Mouse (Mus musculus) c-Kit-positive CD71-negative TER-119-negative erythroid progenitor cells, embryonic 14.5 days (primary cell): Measurements from ENCODE around the gene Ddit4.
"Not testable (repeated sequence)": the region's sequence is repeated elsewhere in the genome, so short reads cannot be mapped to it uniquely, and the experiment has no call there.

Experiments used
- DNase-seq: peaks from one replicate; pipeline ENCODE4 v3.0.0-alpha.2; 2013; ENCODE audit warnings: low read depth

Gene Ddit4

GRCm38 (mm10) chr10:59951211-59952151 is at the start of gene Ddit4:
TSS of gene Ddit4 (minus strand) at chr10:59951834.
- peak; percentile 97 for DNase-seq

DNA sequence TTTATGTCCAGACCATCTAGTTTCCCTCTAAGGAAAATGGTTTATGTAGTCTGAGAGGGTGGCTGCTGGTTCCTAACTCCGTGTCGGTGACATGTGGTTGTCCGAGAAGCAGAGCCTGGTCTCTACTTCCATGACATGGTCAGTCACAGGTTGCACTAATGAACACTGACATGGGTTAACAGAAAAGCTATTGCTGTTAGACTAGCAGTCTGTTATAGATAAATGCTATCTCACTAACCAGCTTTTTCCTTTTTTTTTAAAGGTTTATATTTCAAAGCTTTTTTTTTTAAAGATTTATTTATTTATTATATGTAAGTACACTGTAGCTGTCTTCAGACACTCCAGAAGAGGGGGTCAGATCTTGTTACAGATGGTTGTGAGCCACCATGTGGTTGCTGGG is 47.4 kb upstream of the Ddit4 start:
- DNase-seq = no peak

DNA sequence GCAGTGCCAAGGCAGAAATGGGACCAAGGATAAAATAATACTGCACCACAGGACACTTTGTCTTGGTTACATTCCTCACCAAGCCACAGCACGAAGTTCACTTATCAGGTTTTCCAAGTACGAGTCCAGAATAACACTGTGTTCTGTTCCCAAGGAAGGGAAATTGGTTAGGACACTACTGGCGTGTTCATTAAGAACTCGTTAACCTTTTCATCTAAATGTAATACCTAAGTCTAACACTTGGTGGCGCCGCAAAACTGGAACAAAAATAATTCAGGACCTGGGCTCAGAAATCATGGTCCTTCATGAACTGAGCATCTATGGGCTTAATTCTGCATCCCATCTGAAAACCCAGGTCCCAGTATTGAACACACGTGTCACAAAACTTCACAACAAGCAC is 46.0 kb upstream of the Ddit4 start:
- DNase-seq = peak; percentile 83

DNA sequence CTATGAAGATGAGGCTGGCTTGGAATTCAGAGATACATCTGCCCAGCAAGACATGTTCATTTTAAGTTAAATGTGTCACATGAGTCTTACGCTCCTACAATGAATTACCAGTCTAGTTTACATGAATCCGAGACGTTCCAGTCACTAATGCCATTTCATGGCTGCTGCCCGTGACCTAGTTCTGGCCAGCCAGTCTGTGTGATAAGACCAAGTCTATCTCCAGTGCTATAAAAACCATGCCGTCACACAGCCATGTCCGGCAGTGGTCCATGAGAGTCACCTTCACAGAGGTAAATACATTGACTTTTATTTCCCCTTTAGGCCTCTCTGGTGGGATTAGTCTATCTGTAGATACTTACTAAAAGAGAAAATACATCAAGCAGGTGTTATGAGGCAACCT is 44.3 kb upstream of the Ddit4 start:
- DNase-seq = no peak

DNA sequence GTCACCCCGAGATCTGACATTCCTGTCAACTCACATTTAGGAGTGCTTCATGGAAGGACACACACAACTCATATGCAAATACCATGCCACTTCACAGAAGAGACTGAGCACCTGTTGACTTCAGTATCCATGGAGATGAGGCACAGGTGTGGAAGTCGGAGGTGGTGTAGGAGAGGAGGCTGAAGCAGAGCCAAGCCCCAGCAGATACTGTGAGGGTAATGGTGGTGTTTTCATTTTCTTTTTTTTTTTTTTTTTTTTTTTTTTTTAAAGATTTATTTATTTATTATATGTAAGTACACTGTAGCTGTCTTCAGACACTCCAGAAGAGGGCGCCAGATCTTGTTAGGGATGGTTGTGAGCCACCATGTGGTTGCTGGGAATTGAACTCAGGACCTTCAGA is 42.2 kb upstream of the Ddit4 start:
- not testable (repeated sequence) for DNase-seq

- no peak for DNase-seq
Measured at GRCm38 (mm10) chr10:59992024-59992423, 40.4 kb upstream of the Ddit4 start.

- no peak for DNase-seq
Measured at GRCm38 (mm10) chr10:59991262-59991880, 39.7 kb upstream of the Ddit4 start.

DNA sequence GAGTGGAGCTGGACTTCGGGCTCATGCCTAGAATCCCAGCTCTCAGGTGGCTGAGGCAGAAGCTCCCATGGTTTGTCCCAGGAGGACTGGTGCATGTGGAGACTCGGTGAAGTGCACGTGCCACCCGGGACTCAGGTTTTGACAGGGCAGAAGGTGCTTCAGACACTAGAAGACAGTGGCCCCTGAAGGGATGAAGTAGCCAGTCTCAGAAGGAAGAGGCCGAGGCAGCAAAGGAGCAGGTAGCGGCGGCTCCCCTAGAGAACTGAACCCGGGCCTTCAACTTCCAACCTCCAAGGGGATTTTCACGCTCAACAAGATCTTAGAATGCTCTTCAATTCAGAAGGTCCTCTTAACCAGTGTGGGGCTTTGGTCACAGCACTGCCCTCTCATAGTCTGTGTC is 38.8 kb upstream of the Ddit4 start:
- DNase-seq = no peak

GRCm38 (mm10) chr10:59988036-59988435 is 36.4 kb upstream of the Ddit4 start:
- no peak for DNase-seq

- no peak for DNase-seq
Measured at GRCm38 (mm10) chr10:59982379-59982873, 30.8 kb upstream of the Ddit4 start.

- no peak for DNase-seq
Measured at GRCm38 (mm10) chr10:59981792-59982191, 30.2 kb upstream of the Ddit4 start.

DNA sequence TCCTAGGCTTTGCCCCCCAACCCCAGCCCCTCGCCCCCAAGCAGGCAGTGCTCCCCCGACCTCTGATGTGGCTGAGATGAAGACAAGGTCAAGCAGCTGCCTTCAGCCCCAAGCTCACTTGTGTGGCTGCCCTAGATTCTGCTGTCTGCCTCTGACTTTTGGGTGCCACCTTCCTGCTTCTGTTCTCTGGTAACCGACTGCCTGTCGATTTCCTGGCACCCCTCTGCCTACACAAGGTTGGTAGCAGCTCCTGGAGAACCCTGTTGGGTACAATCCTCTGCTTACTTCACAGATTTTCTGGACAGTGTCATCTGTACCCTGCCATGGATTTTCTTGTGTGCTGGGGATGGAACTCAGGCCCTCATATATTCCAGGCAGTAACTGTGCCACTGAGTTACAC is 29.7 kb upstream of the Ddit4 start:
- DNase-seq = no peak

GRCm38 (mm10) chr10:59980815-59981244 is 29.2 kb upstream of the Ddit4 start:
- DNase-seq = peak; percentile 48

- no peak for DNase-seq
Measured at GRCm38 (mm10) chr10:59978873-59979743, 27.5 kb upstream of the Ddit4 start.

DNA sequence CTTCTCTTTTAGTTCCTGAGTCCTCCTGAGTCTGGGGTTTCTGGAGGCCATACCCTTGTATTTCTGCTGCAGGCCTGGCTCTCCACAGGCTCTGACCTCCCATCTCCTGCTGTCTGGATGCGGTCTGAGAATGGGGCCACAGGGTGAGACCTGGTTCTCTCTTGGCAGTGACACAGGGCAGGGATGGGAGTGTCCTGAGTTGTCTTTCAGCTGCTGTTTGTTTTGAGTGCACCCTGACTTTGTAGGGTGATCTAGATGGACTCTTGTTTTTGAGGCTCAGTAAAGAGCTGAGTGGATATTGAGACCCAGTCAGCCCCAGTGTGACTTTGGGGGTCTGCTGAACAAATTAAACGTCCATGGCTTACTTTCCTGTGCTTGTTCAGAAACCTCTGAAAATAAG is 26.8 kb upstream of the Ddit4 start:
- no peak for DNase-seq

DNA sequence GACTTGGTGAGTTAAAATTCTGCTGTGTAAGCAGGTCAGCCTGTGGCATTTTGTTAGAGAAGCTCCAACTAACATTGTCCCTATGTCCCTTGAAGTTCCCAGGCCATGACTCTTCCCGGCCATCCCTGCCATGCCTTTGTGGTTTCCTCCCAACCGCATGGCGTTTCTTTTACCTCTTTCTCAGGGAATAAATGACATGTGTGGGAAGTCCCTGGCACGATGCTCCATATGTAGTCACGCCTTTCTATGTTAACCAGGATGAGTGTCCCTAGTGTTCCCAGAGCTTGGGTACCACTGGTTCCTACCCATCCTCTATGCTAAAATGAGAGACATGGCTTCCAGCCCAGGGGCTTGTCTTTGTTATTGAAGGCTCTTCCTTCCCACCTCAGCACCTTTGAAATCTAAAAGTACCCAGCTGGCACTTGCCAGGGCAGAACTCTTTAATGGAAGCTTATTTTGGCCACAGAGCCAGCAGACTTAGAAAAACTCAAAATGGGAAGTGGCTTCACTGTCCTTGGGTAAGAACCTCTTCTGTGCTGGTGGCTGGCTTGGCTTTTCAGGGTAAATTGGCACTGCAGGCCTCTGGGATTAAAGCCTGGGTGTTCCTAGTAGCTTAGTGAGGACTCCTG is 26.2 kb upstream of the Ddit4 start:
- no peak for DNase-seq

DNA sequence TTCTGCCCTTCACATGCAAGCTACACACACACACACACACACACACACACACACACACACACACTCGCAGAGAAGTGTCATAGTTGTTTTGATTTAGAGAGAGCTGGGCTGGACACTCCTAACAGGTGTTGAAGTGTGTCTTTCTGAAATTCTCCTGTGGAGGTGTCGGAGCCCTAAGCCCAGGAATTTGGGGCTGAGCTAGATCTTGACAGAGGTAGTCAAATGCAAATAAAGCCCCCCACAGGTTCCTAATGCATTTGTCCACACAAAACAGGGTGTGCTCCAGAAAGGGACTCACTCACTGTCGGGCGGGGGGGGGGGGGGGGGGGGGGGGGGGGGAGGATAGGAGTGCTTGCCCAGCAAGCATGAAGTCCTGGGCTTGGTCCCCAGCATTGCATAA is 25.5 kb upstream of the Ddit4 start:
- DNase-seq = no peak

GRCm38 (mm10) chr10:59974786-59975185 is 23.2 kb upstream of the Ddit4 start:
- DNase-seq = no peak

- no peak for DNase-seq
Measured at GRCm38 (mm10) chr10:59974191-59974664, 22.6 kb upstream of the Ddit4 start.

DNA sequence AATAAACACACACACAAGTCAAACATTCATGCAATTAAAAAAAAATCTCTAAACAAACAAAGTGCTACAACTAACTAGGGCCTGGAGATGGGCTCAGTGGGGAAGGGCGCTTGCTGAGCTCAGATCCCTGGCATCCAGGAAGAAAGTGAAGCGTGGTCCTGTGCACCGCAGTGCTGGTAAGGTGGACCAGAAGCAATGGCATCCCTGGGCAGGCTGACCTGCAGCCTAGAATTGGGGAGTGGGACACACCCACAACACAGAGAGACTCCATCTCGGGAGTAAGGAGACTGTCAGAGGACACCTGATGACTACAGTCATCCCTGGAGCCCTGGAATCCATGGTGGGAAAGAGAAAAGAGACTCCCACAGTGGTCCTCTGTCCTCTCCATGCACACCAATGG is 21.8 kb upstream of the Ddit4 start:
- no peak for DNase-seq

DNA sequence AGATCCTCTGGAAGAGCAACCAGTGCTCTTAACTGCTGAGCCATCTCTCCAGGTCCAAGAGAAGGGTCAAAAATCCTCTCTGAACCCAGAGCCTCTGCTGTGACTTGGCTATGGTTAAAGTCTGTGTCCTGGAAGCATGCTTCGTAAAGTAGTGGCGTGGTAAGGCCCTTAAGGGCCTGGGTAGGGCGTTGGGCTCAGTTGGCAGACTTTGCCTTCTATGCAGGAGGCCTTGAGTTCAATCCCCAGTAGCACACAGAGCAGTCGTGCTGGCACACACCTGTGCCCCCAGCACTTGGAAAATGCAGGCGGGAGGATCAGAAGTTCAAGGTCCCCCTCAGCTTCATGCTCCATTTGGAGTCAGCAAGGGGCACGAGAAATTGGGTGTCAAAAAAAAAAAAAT is 21.4 kb upstream of the Ddit4 start:
- DNase-seq = no peak

DNA sequence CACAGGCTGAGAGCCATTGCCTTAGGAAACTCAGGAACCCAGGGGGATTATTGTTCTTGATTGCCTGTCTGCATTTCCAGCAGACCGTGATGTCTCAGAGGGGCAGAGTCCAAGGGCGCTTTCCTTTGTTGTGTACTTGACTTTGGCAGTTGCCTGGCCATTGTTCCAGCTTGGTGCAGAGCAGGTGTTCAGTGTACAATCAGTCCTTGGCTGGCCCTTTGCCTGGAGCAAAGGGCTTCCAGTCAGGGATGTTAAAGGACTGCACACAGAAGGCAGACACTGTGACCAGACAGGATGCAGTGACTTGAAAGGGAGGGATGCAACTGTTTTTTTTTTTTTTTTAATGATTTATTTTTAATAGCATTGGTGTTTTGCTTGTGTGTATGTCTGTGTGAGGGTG is 20.9 kb upstream of the Ddit4 start:
- DNase-seq = no peak
